9 mouse cellular contexts compared by ENCODE assay signal in genomic region chr2:153446017-153446408, GRCm38 (mm10). TPM values are rescaled to one million over a fixed set of nuclear protein-coding genes. Genes with fewer than 3 reads are reported as not detected.
A peak's percentile ranks its signal among the peaks of the same experiment; 100 is the strongest.
DNase-seq lines count a peak whose midpoint lies in the region; ATAC-seq lines count a peak whose summit lies in the region.
"Had no signal": no experiment of that assay in that cellular context is flagged by ENCODE, and none has a peak within 500 bp of the region (broad histone marks: within the 10 kb centered on the region; RNA-seq: fewer than 3 reads in every experiment).

No protein-coding gene starts in this region.

- no peaks in the 10 kb centered on the region for H3K27me3 ChIP-seq in heart, embryonic 10.5 days (ENCODE audit: insufficient read depth, poor library complexity, severe bottlenecking)
- no peaks in the 10 kb centered on the region for H3K27me3 ChIP-seq in kidney, embryonic 14.5 days (ENCODE audit: control insufficient read depth, insufficient read depth, low read length)
- H3K27me3 ChIP-seq in liver, embryonic 16.5 days (ENCODE audit: control insufficient read depth, insufficient read depth, low read depth, low read length), result peaks cover 28% of the 10 kb centered on the region
- H3K27me3 ChIP-seq in neural tube, embryonic 11.5 days (ENCODE audit: control insufficient read depth, insufficient read depth, low read length), result no peaks in the 10 kb centered on the region

- no peak for ATAC-seq in kidney, embryonic 14.5 days (ENCODE audit: low FRiP score, low TSS enrichment)
- ATAC-seq in liver, embryonic 16.5 days (ENCODE audit: low read depth), result no peak
- no peak for ATAC-seq in neural tube, embryonic 11.5 days (ENCODE audit: insufficient read depth, low FRiP score, low TSS enrichment)

- intact Hi-C loops in gastrocnemius, postnatal 14 days (cut with DNase I; ENCODE audit: low total_unique reads), result no loop called here

- H3K9ac ChIP-seq in kidney, embryonic 14.5 days (ENCODE audit: low read depth, low read length), result peak overlapping the region; percentile 84; the same call in 1 of the 2 replicates
- 0 out of 2 replicates have a peak overlapping the region, but pooled peaks have one; percentile 54 for H3K9ac ChIP-seq in liver, embryonic 16.5 days (ENCODE audit: low read depth, low read length)
- H3K9ac ChIP-seq in neural tube, embryonic 11.5 days (ENCODE audit: low read length), result peak overlapping the region; percentile 87

- peaks cover 54% of the 10 kb centered on the region for H3K4me1 ChIP-seq in heart, embryonic 10.5 days
- peaks cover 28% of the 10 kb centered on the region for H3K4me1 ChIP-seq in kidney, embryonic 14.5 days (ENCODE audit: control insufficient read depth, insufficient read depth, low read length)
- peaks cover 38% of the 10 kb centered on the region for H3K4me1 ChIP-seq in liver, embryonic 16.5 days (ENCODE audit: control insufficient read depth, low read depth, low read length)
- peaks cover 24% of the 10 kb centered on the region for H3K4me1 ChIP-seq in neural tube, embryonic 11.5 days (ENCODE audit: control insufficient read depth, insufficient read depth, low read length)

- H3K4me2 ChIP-seq in kidney, embryonic 14.5 days (replicated peaks; ENCODE audit: low read depth, low read length), result peak overlapping the region; percentile 85
- H3K4me2 ChIP-seq in liver, embryonic 16.5 days (ENCODE audit: low read depth, low read length), result peak overlapping the region; percentile 94
- H3K4me2 ChIP-seq in neural tube, embryonic 11.5 days (ENCODE audit: low read depth), result peak overlapping the region; percentile 99

- WGBS in heart, embryonic 10.5 days, result under 1% methylated on average over 8 of the region's 8 CpGs
- under 1% methylated on average over 8 of the region's 8 CpGs for WGBS in kidney, embryonic 14.5 days
- WGBS in liver, embryonic 16.5 days (ENCODE audit: insufficient replicate concordance), result 1% methylated on average over 8 of the region's 8 CpGs
- under 1% methylated on average over 8 of the region's 8 CpGs for WGBS in neural tube, embryonic 11.5 days

- H3K9me3 ChIP-seq in heart, embryonic 10.5 days, result no peaks in the 10 kb centered on the region
- H3K9me3 ChIP-seq in kidney, embryonic 14.5 days (ENCODE audit: control insufficient read depth, low read length), result no peaks in the 10 kb centered on the region
- no peaks in the 10 kb centered on the region for H3K9me3 ChIP-seq in liver, embryonic 16.5 days (replicated peaks; ENCODE audit: control insufficient read depth, low read length)
- no peaks in the 10 kb centered on the region for H3K9me3 ChIP-seq in neural tube, embryonic 11.5 days (ENCODE audit: control insufficient read depth, low read length)

- H3K27ac ChIP-seq in heart, embryonic 10.5 days, result peak overlapping the region; percentile 94
- no peak overlapping the region; the same call in 1 of the 2 replicates for H3K27ac ChIP-seq in kidney, embryonic 14.5 days (ENCODE audit: low read depth, low read length)
- no peak overlapping the region for H3K27ac ChIP-seq in liver, embryonic 16.5 days (ENCODE audit: low read length)
- peak overlapping the region; percentile 96 for H3K27ac ChIP-seq in neural tube, embryonic 11.5 days (ENCODE audit: low read depth, low read length)

- H3K36me3 ChIP-seq in heart, embryonic 10.5 days, result no peaks in the 10 kb centered on the region
- H3K36me3 ChIP-seq in kidney, embryonic 14.5 days (ENCODE audit: control insufficient read depth, insufficient read depth, low read length), result no peaks in the 10 kb centered on the region
- H3K36me3 ChIP-seq in liver, embryonic 16.5 days (ENCODE audit: control insufficient read depth, insufficient read depth), result no peaks in the 10 kb centered on the region
- no peaks in the 10 kb centered on the region for H3K36me3 ChIP-seq in neural tube, embryonic 11.5 days (ENCODE audit: control insufficient read depth, insufficient read depth, low read length)

- peak overlapping the region; percentile 81 for H3K4me3 ChIP-seq in heart, embryonic 10.5 days
- H3K4me3 ChIP-seq in kidney, embryonic 14.5 days (ENCODE audit: low read length), result peak overlapping the region; percentile 93
- H3K4me3 ChIP-seq in liver, embryonic 16.5 days (ENCODE audit: low read depth, low read length), result peak overlapping the region; percentile 75
- H3K4me3 ChIP-seq in neural tube, embryonic 11.5 days (ENCODE audit: low read depth, low read length), result peak overlapping the region; percentile 93

- peak; percentile 59 for DNase-seq in urinary bladder, postnatal 14 days (ENCODE audit: low spot score)
- DNase-seq in urinary bladder, adult 18-20 months (ENCODE audit: low spot score in 2 of 2), result no peak
- DNase-seq in cerebellum, postnatal 14 days, result peak; percentile 76 to 80
- no peak for DNase-seq in heart, embryonic 10.5 days (ENCODE audit: low spot score)
- DNase-seq in neural tube, embryonic 11.5 days (ENCODE audit: low spot score), result peak; percentile 65
- DNase-seq in gastrocnemius, postnatal 14 days, result no peak

RNA-seq across cellular contexts. Expression of gene 4930404H24Rik, which starts 46.6 kb away (rescaled TPM):
- not detected in 2 replicates for polyA plus RNA-seq in heart, embryonic 10.5 days (2016; fragmentation: Nextera tagmentation; extraction: Ambion mirVana)
- not detected in 2 replicates for polyA plus RNA-seq in kidney, embryonic 14.5 days (2014; fragmentation: Nextera tagmentation; extraction: Ambion mirVana)
- not detected in 2 replicates for polyA plus RNA-seq in liver, embryonic 16.5 days (2015; fragmentation: Nextera tagmentation; extraction: Ambion mirVana)
- polyA plus RNA-seq in neural tube, embryonic 11.5 days (2014; fragmentation: Nextera tagmentation; extraction: Ambion mirVana), result not detected in 2 replicates
- total RNA-seq in gastrocnemius, postnatal 14 days (2021), result not detected
- polyA plus RNA-seq: large intestine, adult 2 months had no signal

Comparison
In these comparisons a context has a peak if more than half of its experiments do, and no peak if none do; other contexts are left out.
1. DNase-seq: peak in urinary bladder, postnatal 14 days (single experiment), cerebellum, postnatal 14 days (2 of 2) and neural tube, embryonic 11.5 days (single experiment); none in urinary bladder, adult 18-20 months (0 of 2), heart, embryonic 10.5 days (single experiment) and gastrocnemius, postnatal 14 days (single experiment).
2. H3K27ac ChIP-seq: peak in heart, embryonic 10.5 days (single experiment) and neural tube, embryonic 11.5 days (single experiment); none in kidney, embryonic 14.5 days (single experiment) and liver, embryonic 16.5 days (single experiment).
3. Peak in every context shown above with its lines, with median percentiles within 50 percentile points of each other: H3K4me3 ChIP-seq, H3K4me2 ChIP-seq and H3K9ac ChIP-seq.